Mouse (Mus musculus) hindbrain, embryonic 13.5 days (tissue): Measurements from ENCODE around the gene Gpc5. TPM values are rescaled to one million over a fixed set of nuclear protein-coding genes. Genes with fewer than 3 reads are reported as not detected.
A peak's percentile ranks its signal among the peaks of the same experiment; 100 is the strongest.
"Not testable (repeated sequence)": the region's sequence is repeated elsewhere in the genome, so short reads cannot be mapped to it uniquely, and the experiment has no call there.

ENCODE experiments used
- ATAC-seq: fragments of 200-750 bp; cut with Nextera tagmentation; 2 replicates; pipeline ENCODE4 v1.8.0; 2017; ENCODE audit warnings: moderate TSS enrichment; ENCODE audit not compliant: low FRiP score
- H3K27ac ChIP-seq: fragments of 300-500 bp; sonication (generic); 2 replicates; pipeline ENCODE4 v1.5.1; 2015; ENCODE audit warnings: inconsistent platforms, mild to moderate bottlenecking, moderate library complexity
- H3K27me3 ChIP-seq: fragments of 300-500 bp; sonication (generic); 2 replicates; pipeline ENCODE4 v1.6.1; 2015; ENCODE audit warnings: mild to moderate bottlenecking, inconsistent platforms
- H3K36me3 ChIP-seq: fragments of 300-500 bp; sonication (generic); 2 replicates; pipeline ENCODE4 v1.6.1; 2015; ENCODE audit warnings: mild to moderate bottlenecking, inconsistent platforms
- H3K4me1 ChIP-seq: fragments of 300-500 bp; sonication (generic); replicated peaks from 2 replicates; pipeline ENCODE4 v1.6.1; 2015; ENCODE audit warnings: inconsistent platforms
- H3K4me2 ChIP-seq: fragments of 300-500 bp; sonication (generic); 2 replicates; pipeline ENCODE4 v1.6.1; 2015; ENCODE audit warnings: inconsistent platforms, mild to moderate bottlenecking, moderate library complexity
- H3K4me3 ChIP-seq: fragments of 300-500 bp; sonication (generic); 2 replicates; pipeline ENCODE4 v1.5.1; 2015; ENCODE audit warnings: mild to moderate bottlenecking, inconsistent platforms
- H3K9ac ChIP-seq: fragments of 300-500 bp; sonication (generic); 2 replicates; pipeline ENCODE4 v1.6.1; 2015; ENCODE audit warnings: mild to moderate bottlenecking, inconsistent platforms
- H3K9me3 ChIP-seq: fragments of 300-500 bp; sonication (generic); 2 replicates; pipeline ENCODE4 v1.6.1; 2016; ENCODE audit warnings: inconsistent platforms
- WGBS: fragments of 180-500 bp; shearing (Covaris S2); methylation state at CpG from one replicate; pipeline ENCODE4 v1.1.7; 2015; 5-methylcytosine and 5-hydroxymethylcytosine counted together
- polyA plus RNA-seq: library from polyadenylated mRNA; unstranded; fragments of >200 nt; fragmentation: Nextera tagmentation; extraction: Ambion mirVana; gene quantifications from 2 replicates; pipeline ENCODE4 v1.2.1, GENCODE M21; 2015

Gpc5 gene
- polyA plus RNA-seq, 1 experiment from 2014 or later = 3.9 TPM

DNA sequence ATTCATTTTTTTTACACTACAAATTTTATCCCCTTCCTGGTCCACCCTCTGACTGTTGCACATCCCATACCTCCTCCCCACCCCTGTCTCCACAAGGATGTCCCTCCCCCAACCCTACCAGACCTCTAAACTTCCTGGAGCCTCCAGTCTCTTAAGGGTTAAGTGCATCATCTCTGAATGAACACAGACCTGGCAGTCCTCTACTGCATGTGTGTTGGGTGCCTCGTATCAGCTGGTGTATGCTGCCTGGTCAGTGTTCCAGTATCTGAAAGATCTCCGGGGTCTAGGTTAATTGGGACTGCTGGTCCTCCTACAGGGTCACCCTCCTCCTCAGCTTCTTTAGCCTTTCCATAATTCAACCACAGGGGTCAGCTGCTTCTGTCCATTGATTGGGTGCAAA, 25.9 kb upstream of the Gpc5 start:
- H3K4me3 ChIP-seq, H3K4me1 ChIP-seq, H3K27ac ChIP-seq, H3K9me3 ChIP-seq, H3K9ac ChIP-seq, H3K36me3 ChIP-seq, H3K27me3 ChIP-seq, H3K4me2 ChIP-seq, ATAC-seq: not testable (repeated sequence)
- WGBS = 93% methylated on average over 2 of the region's 2 CpGs

GRCm38 (mm10) chr14:115070534-115070933, 21.5 kb upstream of the Gpc5 start:
- no peak overlapping the region for H3K4me2 ChIP-seq
- H3K27ac ChIP-seq = no peak overlapping the region
- no peak overlapping the region for H3K4me3 ChIP-seq
- no peak overlapping the region for H3K9ac ChIP-seq
- 38% methylated on average over 6 of the region's 6 CpGs for WGBS
- H3K36me3 ChIP-seq = no peaks in the 10 kb centered on the region
- H3K4me1 ChIP-seq = no peaks in the 10 kb centered on the region
- no peaks in the 10 kb centered on the region for H3K9me3 ChIP-seq
- no peaks in the 10 kb centered on the region for H3K27me3 ChIP-seq
- peak; percentile 68; the same call in 1 of the 2 replicates for ATAC-seq

GRCm38 (mm10) chr14:115077340-115077739, 14.7 kb upstream of the Gpc5 start:
- H3K27ac ChIP-seq = no peak overlapping the region
- H3K36me3 ChIP-seq = no peaks in the 10 kb centered on the region
- no peaks in the 10 kb centered on the region for H3K27me3 ChIP-seq
- WGBS = 27% methylated on average over 9 of the region's 9 CpGs
- H3K4me3 ChIP-seq = no peak overlapping the region
- peaks cover 5% of the 10 kb centered on the region; the same call in 1 of the 2 replicates for H3K4me1 ChIP-seq
- H3K4me2 ChIP-seq = no peak overlapping the region
- 0 out of 2 replicates have a peak, but pooled peaks have one; percentile 21 for ATAC-seq
- no peak overlapping the region for H3K9ac ChIP-seq
- no peaks in the 10 kb centered on the region for H3K9me3 ChIP-seq

- Histone ChIP-seq H3K4me3 (no peak overlapping the region), H3K9me3 (no peaks in the 10 kb centered on the region), H3K27ac (no peak overlapping the region), H3K36me3 (no peaks in the 10 kb centered on the region), H3K27me3 (no peaks in the 10 kb centered on the region), H3K9ac (no peak overlapping the region), H3K4me2 (no peak overlapping the region), H3K4me1 (peaks cover 5% of the 10 kb centered on the region; the same call in 1 of the 2 replicates)
- ATAC-seq = no peak
- 86% methylated on average over 7 of the region's 7 CpGs for WGBS
Observed at GRCm38 (mm10) chr14:115078064-115078463, 14.0 kb upstream of the Gpc5 start.

DNA sequence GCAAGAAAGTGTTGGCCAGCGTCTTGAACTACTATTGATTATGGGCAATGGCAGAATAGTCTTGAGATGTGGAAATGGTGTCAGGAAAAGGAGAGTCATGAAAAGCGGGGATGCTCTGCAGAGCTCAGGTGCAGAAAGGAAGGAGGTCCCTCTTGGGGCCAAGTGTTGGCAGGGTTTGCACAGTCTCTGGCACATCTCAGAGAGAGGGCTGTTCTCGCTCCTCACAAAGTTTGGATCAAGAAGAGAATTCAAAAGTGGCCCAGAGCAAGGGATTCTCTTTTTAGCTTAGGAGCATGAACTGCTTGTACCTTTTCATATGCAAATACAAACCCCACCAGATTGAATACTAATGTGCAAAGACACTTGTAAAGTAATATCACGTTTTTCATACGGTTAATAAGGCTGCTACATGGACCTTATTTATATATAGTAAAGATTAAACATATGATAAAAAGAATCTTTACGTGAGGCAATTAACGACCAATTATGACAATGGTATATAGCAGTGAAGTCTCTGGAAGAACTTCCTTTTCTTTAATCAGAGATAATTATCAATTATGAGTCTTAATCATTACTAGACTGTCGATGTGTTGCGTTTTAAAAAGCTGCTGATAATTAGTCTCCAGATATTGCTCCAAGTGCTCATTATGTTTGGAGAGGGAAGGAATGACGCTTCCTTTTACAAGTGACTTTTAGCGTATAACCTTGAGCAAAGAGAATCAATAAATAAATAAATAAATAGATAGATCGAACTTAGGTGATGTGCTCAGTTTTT, 10.1 kb upstream of the Gpc5 start:
- Histone ChIP-seq H3K27me3 (no peaks in the 10 kb centered on the region), H3K27ac (no peak overlapping the region), H3K4me3 (no peak overlapping the region), H3K9me3 (no peaks in the 10 kb centered on the region), H3K4me1 (peaks cover 5% of the 10 kb centered on the region; the same call in 1 of the 2 replicates), H3K36me3 (no peaks in the 10 kb centered on the region), H3K4me2 (no peak overlapping the region), H3K9ac (no peak overlapping the region)
- no peak for ATAC-seq
- 67% methylated on average over 12 of the region's 12 CpGs for WGBS

- 88% methylated on average over 4 of the region's 4 CpGs for WGBS
- H3K9me3 ChIP-seq = no peaks in the 10 kb centered on the region
Observed at GRCm38 (mm10) chr14:115090516-115090915, 1.5 kb upstream of the Gpc5 start.

GRCm38 (mm10) chr14:115092510-115092909, 495 bp downstream of the Gpc5 start:
- H3K4me2 ChIP-seq = peak overlapping the region; percentile 77
- no peaks in the 10 kb centered on the region for H3K9me3 ChIP-seq
- H3K36me3 ChIP-seq = no peaks in the 10 kb centered on the region
- peaks cover 9% of the 10 kb centered on the region; the same call in 1 of the 2 replicates for H3K4me1 ChIP-seq
- WGBS = under 1% methylated on average over 33 of the region's 33 CpGs
- H3K9ac ChIP-seq = peak overlapping the region; percentile 74
- peak overlapping the region; percentile 65 for H3K4me3 ChIP-seq
- H3K27ac ChIP-seq = no peak overlapping the region
- H3K27me3 ChIP-seq = peaks cover 55% of the 10 kb centered on the region
- peak; percentile 83 for ATAC-seq

More at GRCm38 (mm10) chr14:115090516-115090915, 1.5 kb upstream of the Gpc5 start:
- H3K36me3 ChIP-seq = no peaks in the 10 kb centered on the region
- peaks cover 55% of the 10 kb centered on the region for H3K27me3 ChIP-seq
- no peak overlapping the region for H3K27ac ChIP-seq
- peaks cover 9% of the 10 kb centered on the region; the same call in 1 of the 2 replicates for H3K4me1 ChIP-seq
- no peak overlapping the region for H3K9ac ChIP-seq
- no peak for ATAC-seq
- H3K4me3 ChIP-seq = no peak overlapping the region
- H3K4me2 ChIP-seq = no peak overlapping the region

GRCm38 (mm10) chr14:115092952-115093351, 937 bp downstream of the Gpc5 start:
- Histone ChIP-seq H3K4me2 (peak overlapping the region; percentile 77), H3K27ac (no peak overlapping the region), H3K27me3 (peaks cover 54% of the 10 kb centered on the region), H3K4me3 (peak overlapping the region; percentile 65), H3K4me1 (peaks cover 9% of the 10 kb centered on the region; the same call in 1 of the 2 replicates), H3K36me3 (no peaks in the 10 kb centered on the region), H3K9me3 (no peaks in the 10 kb centered on the region), H3K9ac (peak overlapping the region; percentile 74; the same call in 1 of the 2 replicates)
- ATAC-seq = no peak
- WGBS = 21% methylated on average over 6 of the region's 6 CpGs

- Histone ChIP-seq H3K9me3 (no peaks in the 10 kb centered on the region), H3K9ac (no peak overlapping the region), H3K4me2 (no peak overlapping the region), H3K36me3 (no peaks in the 10 kb centered on the region), H3K27me3 (no peaks in the 10 kb centered on the region), H3K4me3 (no peak overlapping the region), H3K27ac (no peak overlapping the region), H3K4me1 (no peaks in the 10 kb centered on the region)
- WGBS = 73% methylated on average over 9 of the region's 9 CpGs
- no peak for ATAC-seq
Observed at GRCm38 (mm10) chr14:115100617-115101299, 8.7 kb downstream of the Gpc5 start.

- Histone ChIP-seq H3K4me1 (no peaks in the 10 kb centered on the region), H3K36me3 (no peaks in the 10 kb centered on the region), H3K27me3 (no peaks in the 10 kb centered on the region), H3K9me3 (no peaks in the 10 kb centered on the region), H3K4me3 (no peak overlapping the region), H3K4me2 (no peak overlapping the region), H3K27ac (no peak overlapping the region), H3K9ac (no peak overlapping the region)
- ATAC-seq = no peak
Observed at GRCm38 (mm10) chr14:115106326-115106725, 14.3 kb downstream of the Gpc5 start.

- 83% methylated on average over 2 of the region's 2 CpGs for WGBS
- Histone ChIP-seq H3K4me1 (no peaks in the 10 kb centered on the region), H3K4me3 (no peak overlapping the region), H3K27me3 (no peaks in the 10 kb centered on the region), H3K4me2 (no peak overlapping the region), H3K27ac (no peak overlapping the region), H3K36me3 (no peaks in the 10 kb centered on the region), H3K9ac (no peak overlapping the region), H3K9me3 (no peaks in the 10 kb centered on the region)
- no peak for ATAC-seq
Observed at GRCm38 (mm10) chr14:115107467-115107866, 15.5 kb downstream of the Gpc5 start.

GRCm38 (mm10) chr14:115118626-115119025, 26.6 kb downstream of the Gpc5 start:
- WGBS = 90% methylated on average over 9 of the region's 9 CpGs
- Histone ChIP-seq H3K36me3 (no peaks in the 10 kb centered on the region), H3K4me3 (no peak overlapping the region)

More at GRCm38 (mm10) chr14:115118626-115119025, 26.6 kb downstream of the Gpc5 start:
- no peaks in the 10 kb centered on the region for H3K9me3 ChIP-seq
- H3K4me1 ChIP-seq = no peaks in the 10 kb centered on the region
- no peak for ATAC-seq
- no peak overlapping the region for H3K9ac ChIP-seq
- no peak overlapping the region for H3K27ac ChIP-seq
- H3K27me3 ChIP-seq = no peaks in the 10 kb centered on the region
- no peak overlapping the region for H3K4me2 ChIP-seq
